Mouse (Mus musculus) lung, embryonic 15.5 days (tissue): ENCODE results near the gene Ern1. TPM values are rescaled to one million over a fixed set of nuclear protein-coding genes. Genes with fewer than 3 reads are reported as not detected.

ENCODE experiments used
- ATAC-seq: fragments of 200-750 bp; cut with Nextera tagmentation; 2 replicates; pipeline ENCODE4 v1.8.0; 2017; ENCODE audit warnings: moderate number of reproducible peaks, borderline replicate concordance; ENCODE audit not compliant: low FRiP score, low TSS enrichment; ENCODE audit errors: extremely low read depth
- H3K27ac ChIP-seq: fragments of 300-500 bp; sonication (generic); 2 replicates; pipeline ENCODE4 v1.5.1; 2015; ENCODE audit warnings: moderate library complexity, mild to moderate bottlenecking, inconsistent platforms
- H3K27me3 ChIP-seq: fragments of 300-500 bp; sonication (generic); 2 replicates; pipeline ENCODE4 v1.6.1; 2015; ENCODE audit warnings: inconsistent platforms
- H3K36me3 ChIP-seq: fragments of 300-500 bp; sonication (generic); 2 replicates; pipeline ENCODE4 v1.6.1; 2015; ENCODE audit warnings: inconsistent platforms
- H3K4me1 ChIP-seq: fragments of 300-500 bp; sonication (generic); 2 replicates; pipeline ENCODE4 v1.6.1; 2015; ENCODE audit warnings: inconsistent platforms
- H3K4me2 ChIP-seq: fragments of 300-500 bp; sonication (generic); 2 replicates; pipeline ENCODE4 v1.6.1; 2015; ENCODE audit warnings: inconsistent platforms, mild to moderate bottlenecking, moderate library complexity
- H3K4me3 ChIP-seq: fragments of 300-500 bp; sonication (generic); 2 replicates; pipeline ENCODE4 v1.5.1; 2015; ENCODE audit warnings: mild to moderate bottlenecking, inconsistent platforms
- H3K9ac ChIP-seq: fragments of 300-500 bp; sonication (generic); 2 replicates; pipeline ENCODE4 v1.6.1; 2015; ENCODE audit warnings: inconsistent platforms
- H3K9me3 ChIP-seq: fragments of 300-500 bp; sonication (generic); 2 replicates; pipeline ENCODE4 v1.6.1; 2016; ENCODE audit warnings: inconsistent platforms
- WGBS: fragments of 180-500 bp; shearing (Covaris S2); methylation state at CpG from one replicate; pipeline ENCODE4 v1.1.7; 2015; 5-methylcytosine and 5-hydroxymethylcytosine counted together
- polyA plus RNA-seq: library from polyadenylated mRNA; unstranded; fragments of >200 nt; fragmentation: Nextera tagmentation; extraction: Ambion mirVana; gene quantifications from 2 replicates; pipeline ENCODE4 v1.2.1, GENCODE M21; 2015

The Ern1 gene
- polyA plus RNA-seq, 1 experiment from 2014 or later, result 6.5 TPM

GRCm38 (mm10) chr11:106486866-106487732, 553 bp downstream of the Ern1 start:
- Histone ChIP-seq H3K36me3 (no peaks in the 10 kb centered on the region), H3K27me3 (no peaks in the 10 kb centered on the region), H3K4me3 (peak overlapping the region; percentile 98), H3K27ac (peak overlapping the region; percentile 93), H3K4me1 (peaks cover 36% of the 10 kb centered on the region), H3K9ac (peak overlapping the region; percentile 84), H3K4me2 (peak overlapping the region; percentile 82), H3K9me3 (no peaks in the 10 kb centered on the region)
- ATAC-seq, result peak; percentile 84
- WGBS, result under 1% methylated on average over 86 of the region's 86 CpGs

GRCm38 (mm10) chr11:106486042-106486865, 1.4 kb downstream of the Ern1 start:
- no peak overlapping the region for H3K27ac ChIP-seq
- peak overlapping the region; percentile 82 for H3K4me2 ChIP-seq
- H3K9ac ChIP-seq, result peak overlapping the region; percentile 84
- H3K4me3 ChIP-seq, result peak overlapping the region; percentile 98
- 15% methylated on average over 16 of the region's 16 CpGs for WGBS
- H3K4me1 ChIP-seq, result peaks cover 36% of the 10 kb centered on the region
- no peaks in the 10 kb centered on the region for H3K27me3 ChIP-seq
- no peak for ATAC-seq
- no peaks in the 10 kb centered on the region for H3K36me3 ChIP-seq
- H3K9me3 ChIP-seq, result no peaks in the 10 kb centered on the region

GRCm38 (mm10) chr11:106485611-106486010, 2.0 kb downstream of the Ern1 start:
- no peak overlapping the region for H3K4me3 ChIP-seq
- no peak overlapping the region for H3K27ac ChIP-seq

GRCm38 (mm10) chr11:106484875-106485274, 2.8 kb downstream of the Ern1 start:
- WGBS, result 84% methylated on average over 4 of the region's 4 CpGs
- H3K9ac ChIP-seq, result no peak overlapping the region
- no peak overlapping the region for H3K4me2 ChIP-seq
- no peak overlapping the region for H3K27ac ChIP-seq
- H3K9me3 ChIP-seq, result no peaks in the 10 kb centered on the region
- H3K27me3 ChIP-seq, result no peaks in the 10 kb centered on the region
- no peaks in the 10 kb centered on the region for H3K36me3 ChIP-seq
- no peak for ATAC-seq
- peaks cover 40% of the 10 kb centered on the region for H3K4me1 ChIP-seq
- no peak overlapping the region for H3K4me3 ChIP-seq

More at GRCm38 (mm10) chr11:106485611-106486010, 2.0 kb downstream of the Ern1 start:
- H3K4me1 ChIP-seq, result peaks cover 36% of the 10 kb centered on the region
- 70% methylated on average over 4 of the region's 4 CpGs for WGBS
- no peaks in the 10 kb centered on the region for H3K27me3 ChIP-seq
- no peak for ATAC-seq
- no peak overlapping the region for H3K9ac ChIP-seq
- H3K9me3 ChIP-seq, result no peaks in the 10 kb centered on the region
- peak overlapping the region; percentile 82; the same call in 1 of the 2 replicates for H3K4me2 ChIP-seq
- H3K36me3 ChIP-seq, result no peaks in the 10 kb centered on the region

GRCm38 (mm10) chr11:106482867-106483266, 4.8 kb downstream of the Ern1 start:
- 77% methylated on average over 8 of the region's 8 CpGs for WGBS
- H3K9ac ChIP-seq, result no peak overlapping the region
- peaks cover 21% of the 10 kb centered on the region for H3K4me1 ChIP-seq
- H3K36me3 ChIP-seq, result no peaks in the 10 kb centered on the region
- no peak overlapping the region for H3K4me3 ChIP-seq
- ATAC-seq, result no peak
- no peak overlapping the region for H3K27ac ChIP-seq
- no peak overlapping the region for H3K4me2 ChIP-seq
- no peaks in the 10 kb centered on the region for H3K9me3 ChIP-seq
- no peaks in the 10 kb centered on the region for H3K27me3 ChIP-seq

- WGBS, result 49% methylated on average over 4 of the region's 4 CpGs
- H3K4me2 ChIP-seq, result no peak overlapping the region
Observed at GRCm38 (mm10) chr11:106481651-106482050, 6.0 kb downstream of the Ern1 start.

GRCm38 (mm10) chr11:106480530-106480885, 7.1 kb downstream of the Ern1 start:
- Histone ChIP-seq H3K4me1 (peaks cover 8% of the 10 kb centered on the region), H3K4me2 (no peak overlapping the region), H3K9me3 (no peaks in the 10 kb centered on the region), H3K27ac (no peak overlapping the region), H3K36me3 (no peaks in the 10 kb centered on the region), H3K27me3 (no peaks in the 10 kb centered on the region), H3K4me3 (no peak overlapping the region), H3K9ac (no peak overlapping the region)
- WGBS, result 56% methylated on average over 3 of the region's 3 CpGs
- no peak for ATAC-seq

More at GRCm38 (mm10) chr11:106481651-106482050, 6.0 kb downstream of the Ern1 start:
- H3K9me3 ChIP-seq, result no peaks in the 10 kb centered on the region
- H3K27me3 ChIP-seq, result no peaks in the 10 kb centered on the region
- ATAC-seq, result no peak
- no peak overlapping the region for H3K4me3 ChIP-seq
- H3K27ac ChIP-seq, result no peak overlapping the region
- H3K9ac ChIP-seq, result no peak overlapping the region
- no peaks in the 10 kb centered on the region for H3K36me3 ChIP-seq
- H3K4me1 ChIP-seq, result peaks cover 20% of the 10 kb centered on the region

- 76% methylated on average over 9 of the region's 9 CpGs for WGBS
- Histone ChIP-seq H3K4me1 (0 out of 2 replicates have a peak, but pooled peaks cover 5% of the 10 kb centered on the region), H3K4me2 (no peak overlapping the region), H3K9me3 (no peaks in the 10 kb centered on the region), H3K4me3 (no peak overlapping the region), H3K27me3 (no peaks in the 10 kb centered on the region), H3K27ac (no peak overlapping the region), H3K36me3 (no peaks in the 10 kb centered on the region), H3K9ac (no peak overlapping the region)
- ATAC-seq, result no peak
Observed at GRCm38 (mm10) chr11:106479619-106480529, 7.8 kb downstream of the Ern1 start.

GRCm38 (mm10) chr11:106478745-106479144, 8.9 kb downstream of the Ern1 start:
- Histone ChIP-seq H3K4me2 (no peak overlapping the region), H3K4me1 (0 out of 2 replicates have a peak, but pooled peaks cover 5% of the 10 kb centered on the region), H3K9me3 (no peaks in the 10 kb centered on the region), H3K27ac (no peak overlapping the region), H3K27me3 (no peaks in the 10 kb centered on the region), H3K36me3 (no peaks in the 10 kb centered on the region), H3K4me3 (no peak overlapping the region), H3K9ac (no peak overlapping the region)
- WGBS, result 43% methylated on average over 1 of the region's 1 CpGs
- no peak for ATAC-seq

GRCm38 (mm10) chr11:106477505-106478160, 10.0 kb downstream of the Ern1 start:
- no peak for ATAC-seq
- H3K36me3 ChIP-seq, result no peaks in the 10 kb centered on the region

GRCm38 (mm10) chr11:106475309-106475708, 12.3 kb downstream of the Ern1 start:
- no peak for ATAC-seq
- no peaks in the 10 kb centered on the region for H3K9me3 ChIP-seq
- H3K9ac ChIP-seq, result no peak overlapping the region
- WGBS, result 79% methylated on average over 1 of the region's 1 CpGs
- no peaks in the 10 kb centered on the region for H3K27me3 ChIP-seq
- no peak overlapping the region for H3K4me2 ChIP-seq
- no peak overlapping the region for H3K4me3 ChIP-seq
- H3K4me1 ChIP-seq, result 0 out of 2 replicates have a peak, but pooled peaks cover 4% of the 10 kb centered on the region
- no peak overlapping the region for H3K27ac ChIP-seq
- H3K36me3 ChIP-seq, result no peaks in the 10 kb centered on the region

More at GRCm38 (mm10) chr11:106477505-106478160, 10.0 kb downstream of the Ern1 start:
- Histone ChIP-seq H3K9me3 (no peaks in the 10 kb centered on the region), H3K27ac (no peak overlapping the region), H3K4me2 (no peak overlapping the region), H3K4me1 (0 out of 2 replicates have a peak, but pooled peaks cover 5% of the 10 kb centered on the region), H3K4me3 (no peak overlapping the region), H3K9ac (no peak overlapping the region), H3K27me3 (no peaks in the 10 kb centered on the region)
- WGBS, result 93% methylated on average over 4 of the region's 4 CpGs
